Mouse (Mus musculus) bone marrow macrophage, adult 2 months (primary cell): Measurements from ENCODE around the gene Mettl8.

Source experiments
- CTCF ChIP-seq: IDR thresholded peaks from 2 replicates; pipeline ENCODE4 v1.5.1; 2012; ENCODE audit warnings: low read depth, mild to moderate bottlenecking, low read length, moderate library complexity
- POLR2A ChIP-seq: IDR thresholded peaks from 2 replicates; pipeline ENCODE4 v1.6.1; 2012; ENCODE audit warnings: mild to moderate bottlenecking, low read depth, low read length, borderline replicate concordance

GRCm38 (mm10) chr2:70960090-70960489 lies 95.3 kb downstream of the Mettl8 start:
- TF ChIP-seq POLR2A, result no peak
- no peak for TF ChIP-seq CTCF
